Mouse (Mus musculus) erythroblast, embryonic 14.5 days (primary cell): ENCODE data around the gene Zfp9.

Experiments
- GATA1 ChIP-seq: IDR thresholded peaks from 2 replicates; pipeline ENCODE4 v1.6.1; 2012; ENCODE audit warnings: low read length, inconsistent platforms, mixed read lengths
- TAL1 ChIP-seq: IDR thresholded peaks from 3 replicates; pipeline ENCODE4 v1.6.1; 2012; ENCODE audit warnings: low read length, inconsistent platforms, mixed read lengths

GRCm38 (mm10) chr6:118477875-118478785 is 990 bp downstream of the Zfp9 start:
- TF ChIP-seq GATA1 (no peak), TAL1 (no peak)
